Mouse (Mus musculus): ENCODE measurements around the gene Phf13. TPM values are rescaled to one million over a fixed set of nuclear protein-coding genes. Genes with fewer than 3 reads are reported as not detected.

Gene Phf13
- polyA plus RNA-seq, 1 experiment from 2014 or later: 23.9 TPM

GRCm38 (mm10) chr4:151981363-151981762, 14.7 kb downstream of the Phf13 start:
- peaks cover 97% of the 10 kb centered on the region for H3K36me3 ChIP-seq
- peaks cover 28% of the 10 kb centered on the region for H3K4me1 ChIP-seq
- 11% methylated on average over 5 of the region's 5 CpGs for WGBS
- no peaks in the 10 kb centered on the region for H3K9me3 ChIP-seq (replicated peaks)
- H3K27ac ChIP-seq (replicated peaks): no peak overlapping the region
- no peak overlapping the region for H3K4me3 ChIP-seq
- peak; percentile 79 for DNase-seq (ENCODE audit: low spot score)
- H3K27me3 ChIP-seq (ENCODE audit: low read depth, poor library complexity, severe bottlenecking): no peaks in the 10 kb centered on the region

GRCm38 (mm10) chr4:151980699-151981098, 15.4 kb downstream of the Phf13 start:
- no peak for DNase-seq (ENCODE audit: low spot score)

GRCm38 (mm10) chr4:151977748-151978147, 18.3 kb downstream of the Phf13 start:
- WGBS: 52% methylated on average over 10 of the region's 10 CpGs
- peaks cover 6% of the 10 kb centered on the region for H3K4me1 ChIP-seq
- no peak overlapping the region for H3K27ac ChIP-seq (replicated peaks)
- no peak overlapping the region for H3K4me3 ChIP-seq
- DNase-seq (ENCODE audit: low spot score): peak; percentile 81
- peaks cover 97% of the 10 kb centered on the region for H3K36me3 ChIP-seq
- H3K27me3 ChIP-seq (ENCODE audit: low read depth, poor library complexity, severe bottlenecking): no peaks in the 10 kb centered on the region
- no peaks in the 10 kb centered on the region; the same call in 1 of the 2 replicates for H3K9me3 ChIP-seq (replicated peaks)

More at GRCm38 (mm10) chr4:151980699-151981098, 15.4 kb downstream of the Phf13 start:
- peaks cover 97% of the 10 kb centered on the region for H3K36me3 ChIP-seq
- H3K4me3 ChIP-seq: no peak overlapping the region
- H3K4me1 ChIP-seq: peaks cover 23% of the 10 kb centered on the region
- no peak overlapping the region for H3K27ac ChIP-seq (replicated peaks)
- 84% methylated on average over 8 of the region's 8 CpGs for WGBS
- no peaks in the 10 kb centered on the region for H3K27me3 ChIP-seq (ENCODE audit: low read depth, poor library complexity, severe bottlenecking)
- no peaks in the 10 kb centered on the region for H3K9me3 ChIP-seq (replicated peaks)

GRCm38 (mm10) chr4:151975441-151975840, 20.6 kb downstream of the Phf13 start:
- no peak overlapping the region for H3K4me3 ChIP-seq
- WGBS: 92% methylated on average over 3 of the region's 3 CpGs
- DNase-seq (ENCODE audit: low spot score): no peak

GRCm38 (mm10) chr4:151972221-151972967, 23.7 kb downstream of the Phf13 start:
- DNase-seq (ENCODE audit: low spot score): peak; percentile 38

More at GRCm38 (mm10) chr4:151975441-151975840, 20.6 kb downstream of the Phf13 start:
- no peak overlapping the region for H3K27ac ChIP-seq (replicated peaks)
- H3K4me1 ChIP-seq: no peaks in the 10 kb centered on the region
- H3K9me3 ChIP-seq (replicated peaks): no peaks in the 10 kb centered on the region; the same call in 1 of the 2 replicates
- H3K27me3 ChIP-seq (ENCODE audit: low read depth, poor library complexity, severe bottlenecking): no peaks in the 10 kb centered on the region
- H3K36me3 ChIP-seq: peaks cover 95% of the 10 kb centered on the region

GRCm38 (mm10) chr4:151968204-151968921, 27.7 kb downstream of the Phf13 start:
- no peak for DNase-seq (ENCODE audit: low spot score)
- Histone ChIP-seq H3K4me1 (no peaks in the 10 kb centered on the region), H3K36me3 (peaks cover 86% of the 10 kb centered on the region), H3K4me3 (no peak overlapping the region), H3K27ac (replicated peaks) (no peak overlapping the region), H3K27me3 (ENCODE audit: low read depth, poor library complexity, severe bottlenecking) (no peaks in the 10 kb centered on the region), H3K9me3 (replicated peaks) (no peaks in the 10 kb centered on the region)
- WGBS: 96% methylated on average over 26 of the region's 26 CpGs

More at GRCm38 (mm10) chr4:151972221-151972967, 23.7 kb downstream of the Phf13 start:
- H3K4me3 ChIP-seq: no peak overlapping the region
- peaks cover 94% of the 10 kb centered on the region for H3K36me3 ChIP-seq
- no peaks in the 10 kb centered on the region; the same call in 1 of the 2 replicates for H3K9me3 ChIP-seq (replicated peaks)
- H3K4me1 ChIP-seq: no peaks in the 10 kb centered on the region
- no peaks in the 10 kb centered on the region for H3K27me3 ChIP-seq (ENCODE audit: low read depth, poor library complexity, severe bottlenecking)
- no peak overlapping the region for H3K27ac ChIP-seq (replicated peaks)
- 75% methylated on average over 10 of the region's 10 CpGs for WGBS

GRCm38 (mm10) chr4:151962817-151963216, 33.2 kb downstream of the Phf13 start:
- peaks cover 88% of the 10 kb centered on the region for H3K36me3 ChIP-seq
- no peak for DNase-seq (ENCODE audit: low spot score)

GRCm38 (mm10) chr4:151960513-151960854, 35.6 kb downstream of the Phf13 start:
- 90% methylated on average over 3 of the region's 3 CpGs for WGBS
- Histone ChIP-seq H3K4me1 (no peaks in the 10 kb centered on the region), H3K27ac (replicated peaks) (no peak overlapping the region), H3K9me3 (replicated peaks) (no peaks in the 10 kb centered on the region), H3K36me3 (peaks cover 93% of the 10 kb centered on the region), H3K27me3 (ENCODE audit: low read depth, poor library complexity, severe bottlenecking) (no peaks in the 10 kb centered on the region), H3K4me3 (no peak overlapping the region)
- DNase-seq (ENCODE audit: low spot score): no peak

More at GRCm38 (mm10) chr4:151962817-151963216, 33.2 kb downstream of the Phf13 start:
- Histone ChIP-seq H3K4me3 (no peak overlapping the region), H3K4me1 (no peaks in the 10 kb centered on the region), H3K9me3 (replicated peaks) (no peaks in the 10 kb centered on the region), H3K27me3 (ENCODE audit: low read depth, poor library complexity, severe bottlenecking) (no peaks in the 10 kb centered on the region), H3K27ac (replicated peaks) (no peak overlapping the region)
- 91% methylated on average over 3 of the region's 3 CpGs for WGBS

- DNase-seq (ENCODE audit: low spot score): no peak
- 89% methylated on average over 11 of the region's 11 CpGs for WGBS
- no peaks in the 10 kb centered on the region for H3K27me3 ChIP-seq (ENCODE audit: low read depth, poor library complexity, severe bottlenecking)
- H3K36me3 ChIP-seq: peaks cover 93% of the 10 kb centered on the region
- H3K4me1 ChIP-seq: no peaks in the 10 kb centered on the region
- no peak overlapping the region for H3K4me3 ChIP-seq
- no peaks in the 10 kb centered on the region for H3K9me3 ChIP-seq (replicated peaks)
- 0 out of 2 replicates have a peak overlapping the region, but pooled peaks have one; percentile 19 for H3K27ac ChIP-seq (replicated peaks)
Observed at GRCm38 (mm10) chr4:151959849-151960512, 36.1 kb downstream of the Phf13 start.

- H3K27ac ChIP-seq (replicated peaks): no peak overlapping the region
- no peak for DNase-seq (ENCODE audit: low spot score)
- no peaks in the 10 kb centered on the region for H3K9me3 ChIP-seq (replicated peaks)
- no peak overlapping the region for H3K4me3 ChIP-seq
- no peaks in the 10 kb centered on the region for H3K4me1 ChIP-seq
- no peaks in the 10 kb centered on the region for H3K27me3 ChIP-seq (ENCODE audit: low read depth, poor library complexity, severe bottlenecking)
- peaks cover 93% of the 10 kb centered on the region for H3K36me3 ChIP-seq
- WGBS: 91% methylated on average over 9 of the region's 9 CpGs
Observed at GRCm38 (mm10) chr4:151957584-151958315, 38.3 kb downstream of the Phf13 start.

- H3K4me1 ChIP-seq: no peaks in the 10 kb centered on the region
- H3K4me3 ChIP-seq: no peak overlapping the region
- no peaks in the 10 kb centered on the region for H3K9me3 ChIP-seq (replicated peaks)
- DNase-seq (ENCODE audit: low spot score): no peak
- H3K27ac ChIP-seq (replicated peaks): no peak overlapping the region
- 91% methylated on average over 1 of the region's 1 CpGs for WGBS
- H3K27me3 ChIP-seq (ENCODE audit: low read depth, poor library complexity, severe bottlenecking): no peaks in the 10 kb centered on the region
- H3K36me3 ChIP-seq: peaks cover 95% of the 10 kb centered on the region
Observed at GRCm38 (mm10) chr4:151955791-151956190, 40.3 kb downstream of the Phf13 start.

- DNase-seq (ENCODE audit: low spot score): no peak
- Histone ChIP-seq H3K27me3 (ENCODE audit: low read depth, poor library complexity, severe bottlenecking) (no peaks in the 10 kb centered on the region), H3K4me1 (no peaks in the 10 kb centered on the region), H3K4me3 (no peak overlapping the region), H3K9me3 (replicated peaks) (no peaks in the 10 kb centered on the region), H3K36me3 (peaks cover 93% of the 10 kb centered on the region), H3K27ac (replicated peaks) (no peak overlapping the region)
- 85% methylated on average over 6 of the region's 6 CpGs for WGBS
Observed at GRCm38 (mm10) chr4:151953209-151953608, 42.8 kb downstream of the Phf13 start.
